Mouse (Mus musculus): ENCODE measurements around the gene Lenep. TPM values are rescaled to one million over a fixed set of nuclear protein-coding genes. Genes with fewer than 3 reads are reported as not detected.

Gene Lenep
- polyA plus RNA-seq, 1 experiment from 2014 or later, result not detected

DNA sequence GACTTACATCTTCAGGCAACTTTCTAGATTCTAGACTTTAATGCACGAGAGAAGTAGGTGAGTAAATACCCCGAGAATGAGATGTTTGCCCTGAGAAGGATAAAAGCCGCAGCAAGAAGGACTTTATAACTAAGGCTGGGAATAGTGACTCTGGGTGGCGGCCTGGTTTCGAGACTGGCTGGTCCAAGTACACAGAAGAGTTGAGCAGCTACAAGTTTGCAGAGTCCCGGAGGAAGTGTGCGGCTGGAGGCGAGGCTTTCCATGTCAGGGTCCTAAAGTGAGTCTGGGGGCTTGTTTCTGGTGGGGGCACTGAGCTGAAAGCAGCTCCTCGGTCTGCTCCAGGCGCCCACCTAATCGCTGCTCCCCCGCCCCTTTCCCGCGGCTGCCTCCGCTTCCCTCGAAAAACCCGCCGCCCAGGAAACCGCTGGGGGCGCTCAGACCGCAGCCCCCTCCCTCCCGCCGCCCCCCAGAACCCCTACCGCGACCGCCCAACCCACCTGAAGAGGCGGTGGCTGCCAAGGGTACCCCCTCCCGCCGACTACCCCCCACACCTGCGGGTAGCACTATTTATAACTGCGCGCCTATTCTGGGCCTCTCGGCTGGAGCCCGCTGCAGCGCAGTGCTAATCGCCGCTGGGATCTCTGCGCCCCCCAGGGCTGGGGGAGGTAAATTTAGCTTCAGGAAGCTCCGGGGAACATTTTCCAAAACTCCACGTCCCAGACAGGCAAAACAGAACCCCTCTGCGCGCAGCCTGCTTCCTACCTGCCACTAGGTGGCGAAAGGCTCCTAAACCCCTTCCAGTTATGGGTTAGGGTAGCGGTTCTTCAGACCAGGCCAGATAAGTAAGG, 6.6 kb downstream of the Lenep start:
- H3K9ac ChIP-seq, result peak overlapping the region; percentile 21; the same call in 1 of the 2 replicates
- H3K36me3 ChIP-seq, result no peaks in the 10 kb centered on the region
- WGBS, result under 1% methylated on average over 44 of the region's 44 CpGs
- ATAC-seq (ENCODE audit: insufficient read depth, low FRiP score, low read depth), result no peak
- H3K9me3 ChIP-seq, result no peaks in the 10 kb centered on the region
- no peaks in the 10 kb centered on the region for H3K27me3 ChIP-seq (replicated peaks)
- peak overlapping the region; percentile 64 for H3K4me3 ChIP-seq (replicated peaks)
- H3K4me2 ChIP-seq, result peak overlapping the region; percentile 95
- H3K27ac ChIP-seq, result peak overlapping the region; percentile 98; the same call in 1 of the 2 replicates
- H3K4me1 ChIP-seq, result peaks cover 15% of the 10 kb centered on the region

DNA sequence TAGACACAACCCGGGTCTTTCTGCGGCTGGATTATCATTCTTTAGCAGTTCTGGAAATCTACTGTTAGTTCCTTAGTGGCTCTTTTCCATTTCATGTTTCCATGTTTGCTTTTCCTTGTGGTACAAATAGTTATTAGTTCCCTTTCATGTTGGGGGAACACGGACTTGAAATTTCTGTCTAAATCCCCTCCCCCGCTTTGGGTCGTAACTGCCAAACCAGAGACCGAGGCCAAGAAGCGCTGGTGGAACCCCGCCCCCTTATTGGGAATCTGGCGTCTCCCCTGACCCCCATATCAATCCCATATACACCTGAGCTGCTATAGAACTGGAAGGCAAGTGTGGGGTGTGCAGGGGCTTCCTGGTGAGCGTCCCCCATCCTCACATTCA, 7.2 kb downstream of the Lenep start:
- Histone ChIP-seq H3K27ac (peak overlapping the region; percentile 98), H3K4me3 (replicated peaks) (peak overlapping the region; percentile 64), H3K4me2 (peak overlapping the region; percentile 95), H3K36me3 (no peaks in the 10 kb centered on the region), H3K9me3 (no peaks in the 10 kb centered on the region), H3K9ac (no peak overlapping the region), H3K4me1 (peaks cover 21% of the 10 kb centered on the region), H3K27me3 (replicated peaks) (no peaks in the 10 kb centered on the region)
- ATAC-seq (ENCODE audit: insufficient read depth, low FRiP score, low read depth), result no peak
- WGBS, result 4% methylated on average over 10 of the region's 10 CpGs

DNA sequence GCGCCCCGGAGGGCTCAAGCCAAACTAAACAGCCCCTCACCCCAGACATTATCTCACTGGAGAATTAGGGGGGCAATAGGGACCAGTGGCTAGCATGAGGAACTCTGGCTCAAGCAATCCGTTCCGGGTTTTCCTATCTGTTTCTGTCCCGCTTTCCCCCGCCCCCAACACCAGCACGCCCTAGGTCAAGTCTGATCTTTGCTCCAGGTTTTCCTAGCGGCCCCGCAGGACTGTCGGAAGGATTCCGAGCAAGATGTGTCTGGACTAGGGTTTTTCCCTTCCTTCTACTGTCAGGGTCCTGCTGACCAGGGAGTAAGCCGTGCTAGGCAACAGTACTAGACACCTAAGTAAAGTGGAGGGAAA, 7.7 kb downstream of the Lenep start:
- H3K4me1 ChIP-seq, result peaks cover 26% of the 10 kb centered on the region
- H3K27ac ChIP-seq, result peak overlapping the region; percentile 98
- H3K9me3 ChIP-seq, result no peaks in the 10 kb centered on the region
- peak; percentile 8; the same call in 1 of the 2 replicates for ATAC-seq (ENCODE audit: insufficient read depth, low FRiP score, low read depth)
- H3K36me3 ChIP-seq, result no peaks in the 10 kb centered on the region
- WGBS, result under 1% methylated on average over 12 of the region's 12 CpGs
- H3K4me3 ChIP-seq (replicated peaks), result peak overlapping the region; percentile 64
- H3K4me2 ChIP-seq, result peak overlapping the region; percentile 95
- no peaks in the 10 kb centered on the region for H3K27me3 ChIP-seq (replicated peaks)
- peak overlapping the region; percentile 45; the same call in 1 of the 2 replicates for H3K9ac ChIP-seq

DNA sequence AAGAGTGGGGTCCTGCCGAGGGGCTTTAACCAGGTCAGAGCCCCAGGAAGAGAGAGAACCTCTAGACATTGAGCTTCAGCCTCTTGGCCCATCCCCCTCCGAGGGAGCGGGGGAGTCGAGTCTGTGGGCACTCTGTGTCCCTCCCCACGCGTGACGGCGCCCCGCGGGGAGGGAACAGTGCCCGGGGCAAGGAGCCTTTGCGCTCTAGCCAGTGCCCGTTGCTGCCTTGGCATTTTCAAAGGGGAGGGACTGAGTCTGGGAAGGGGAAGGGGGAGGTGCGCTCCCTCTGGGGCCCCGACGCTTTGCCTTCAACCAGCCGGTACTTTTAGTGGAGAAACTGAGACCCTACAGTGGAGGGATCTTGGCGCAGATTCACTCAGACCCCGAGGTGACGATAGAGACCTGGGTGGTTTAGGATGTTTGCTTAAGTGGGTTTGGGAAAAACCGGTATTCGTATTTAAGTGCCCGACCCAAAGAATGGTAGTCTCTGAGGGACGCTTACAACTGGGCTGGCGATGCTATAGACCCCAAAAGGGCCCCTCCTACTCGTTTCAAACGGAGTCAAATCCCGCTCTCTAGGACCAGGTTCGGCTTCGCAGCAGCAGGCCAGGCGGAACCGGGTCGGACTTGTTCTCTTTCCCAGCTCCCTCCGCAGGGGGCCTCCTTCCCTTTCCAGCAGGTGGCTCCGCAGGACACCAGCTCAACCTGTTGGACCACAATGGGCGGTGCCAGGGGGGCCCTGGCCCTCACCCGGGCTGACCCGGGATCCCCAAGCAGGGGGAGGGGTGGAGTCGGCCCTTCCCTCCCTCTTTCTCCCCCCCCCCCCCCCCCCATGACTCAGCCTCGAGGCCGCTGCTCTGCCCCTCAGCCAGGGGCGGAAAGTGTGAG, 8.3 kb downstream of the Lenep start, which contains the start of gene Zbtb7b:
Gene Zbtb7b (minus strand): TSS at position 771 of the 888 bp plus-strand sequence.
- H3K4me2 ChIP-seq, result peak within 1 kb of the TSS; percentile 95
- peak; percentile 27 for ATAC-seq (ENCODE audit: insufficient read depth, low FRiP score, low read depth)
- peak within 1 kb of the TSS; percentile 98 for H3K27ac ChIP-seq
- H3K4me1 ChIP-seq, result peaks cover 32% of the 10 kb centered on the region
- H3K27me3 ChIP-seq (replicated peaks), result no peaks in the 10 kb centered on the region
- peak within 1 kb of the TSS; percentile 64 for H3K4me3 ChIP-seq (replicated peaks)
- no peaks in the 10 kb centered on the region for H3K9me3 ChIP-seq
- H3K9ac ChIP-seq, result peak within 1 kb of the TSS; percentile 45
- no peaks in the 10 kb centered on the region for H3K36me3 ChIP-seq
- WGBS, result 0% methylated on average over 39 of the region's 42 CpGs

DNA sequence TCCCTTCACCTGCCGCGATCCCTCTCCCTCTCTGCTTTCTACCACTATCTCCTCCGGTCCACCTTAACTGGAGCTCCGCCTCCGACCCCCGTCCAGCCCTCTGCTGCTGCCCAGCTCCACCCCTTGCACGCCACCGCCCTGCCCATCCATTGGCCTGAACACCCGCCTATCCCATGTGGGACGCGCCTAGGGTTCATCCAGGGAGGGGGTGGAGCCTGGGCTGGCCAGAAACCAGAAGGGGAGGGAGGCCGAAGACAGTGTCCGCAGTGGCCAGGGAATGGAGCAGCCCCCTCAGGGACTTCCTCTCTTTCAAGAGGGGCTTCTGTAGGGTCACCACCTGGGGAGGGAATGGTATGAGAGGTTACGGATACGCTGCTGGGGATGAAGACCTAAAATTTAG, 9.0 kb downstream of the Lenep start:
- Histone ChIP-seq H3K4me2 (peak overlapping the region; percentile 95), H3K27ac (peak overlapping the region; percentile 98), H3K4me3 (replicated peaks) (peak overlapping the region; percentile 64), H3K9me3 (no peaks in the 10 kb centered on the region), H3K4me1 (peaks cover 37% of the 10 kb centered on the region), H3K9ac (peak overlapping the region; percentile 45), H3K36me3 (no peaks in the 10 kb centered on the region), H3K27me3 (replicated peaks) (no peaks in the 10 kb centered on the region)
- peak; percentile 91 for ATAC-seq (ENCODE audit: insufficient read depth, low FRiP score, low read depth)
- under 1% methylated on average over 15 of the region's 15 CpGs for WGBS

DNA sequence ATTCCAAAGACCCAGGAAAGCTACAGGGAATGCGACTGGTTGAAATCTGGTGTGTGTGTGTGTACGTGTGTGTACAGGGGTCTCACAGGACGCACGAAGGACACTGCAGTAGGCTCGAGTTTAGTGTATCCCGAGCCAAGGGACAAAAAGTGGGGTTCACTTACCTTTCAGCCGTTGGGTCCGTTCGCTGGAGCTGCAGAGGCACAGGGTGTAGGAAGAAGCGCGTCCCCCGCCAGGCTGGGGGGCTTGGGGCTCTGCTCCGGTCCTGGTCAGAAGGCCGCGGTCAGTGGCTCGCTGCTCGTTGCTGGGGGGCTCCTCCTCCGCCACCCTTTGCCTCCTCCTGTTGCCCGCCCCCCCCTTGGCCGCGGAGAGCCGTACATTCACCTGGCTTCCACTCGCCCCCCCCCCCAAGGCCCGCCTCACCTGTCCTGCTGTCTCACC, 9.7 kb downstream of the Lenep start:
- peak overlapping the region; percentile 48; the same call in 1 of the 2 replicates for H3K9ac ChIP-seq
- peaks cover 45% of the 10 kb centered on the region for H3K4me1 ChIP-seq
- peak overlapping the region; percentile 64 for H3K4me3 ChIP-seq (replicated peaks)
- H3K9me3 ChIP-seq, result no peaks in the 10 kb centered on the region
- no peaks in the 10 kb centered on the region for H3K27me3 ChIP-seq (replicated peaks)
- H3K4me2 ChIP-seq, result peak overlapping the region; percentile 95
- H3K36me3 ChIP-seq, result no peaks in the 10 kb centered on the region
- H3K27ac ChIP-seq, result peak overlapping the region; percentile 98
- ATAC-seq (ENCODE audit: insufficient read depth, low FRiP score, low read depth), result no peak
- 0% methylated on average over 23 of the region's 24 CpGs for WGBS

DNA sequence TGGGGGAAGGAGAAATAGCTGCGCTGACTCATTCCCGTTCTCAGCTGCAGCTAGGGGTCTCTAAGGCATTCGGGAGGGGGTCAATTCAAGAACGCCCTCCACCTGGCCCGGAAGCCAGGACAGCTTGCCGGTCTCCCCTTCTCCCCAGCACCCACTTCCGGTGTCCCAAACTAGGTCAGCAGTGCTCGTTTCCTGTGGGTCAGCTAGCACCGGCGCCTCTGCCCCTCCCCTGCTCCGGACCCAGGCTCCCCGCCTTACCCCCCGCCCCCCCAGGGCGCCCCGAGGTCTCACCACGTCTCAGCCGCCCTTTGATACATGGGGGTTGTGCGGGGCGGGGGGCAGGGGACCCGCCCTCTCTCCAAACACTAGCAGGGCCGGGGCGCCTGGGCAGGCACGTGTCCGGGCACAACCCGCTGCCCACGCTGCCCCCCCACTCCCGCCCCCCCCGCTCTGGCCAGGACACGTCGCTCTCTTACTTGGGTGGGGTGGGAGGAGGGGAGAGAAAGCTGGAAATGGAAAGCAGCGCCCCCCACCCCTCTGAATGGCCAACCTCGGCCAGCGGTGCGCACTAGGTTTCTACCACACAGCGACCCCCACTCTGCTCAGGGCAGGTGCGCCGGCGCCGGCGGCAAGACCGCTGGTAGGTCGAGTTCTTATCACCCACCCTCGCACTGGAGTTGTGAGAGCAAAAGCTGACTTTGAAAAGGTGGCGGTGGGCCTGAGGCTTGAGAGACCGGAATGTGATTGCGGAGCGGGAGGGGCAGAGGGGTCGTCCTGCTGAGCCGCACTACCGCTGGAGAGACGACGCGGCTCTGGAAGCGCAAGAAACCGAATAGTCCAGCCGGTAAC, 10.7 kb downstream of the Lenep start:
- H3K4me1 ChIP-seq, result peaks cover 53% of the 10 kb centered on the region

DNA sequence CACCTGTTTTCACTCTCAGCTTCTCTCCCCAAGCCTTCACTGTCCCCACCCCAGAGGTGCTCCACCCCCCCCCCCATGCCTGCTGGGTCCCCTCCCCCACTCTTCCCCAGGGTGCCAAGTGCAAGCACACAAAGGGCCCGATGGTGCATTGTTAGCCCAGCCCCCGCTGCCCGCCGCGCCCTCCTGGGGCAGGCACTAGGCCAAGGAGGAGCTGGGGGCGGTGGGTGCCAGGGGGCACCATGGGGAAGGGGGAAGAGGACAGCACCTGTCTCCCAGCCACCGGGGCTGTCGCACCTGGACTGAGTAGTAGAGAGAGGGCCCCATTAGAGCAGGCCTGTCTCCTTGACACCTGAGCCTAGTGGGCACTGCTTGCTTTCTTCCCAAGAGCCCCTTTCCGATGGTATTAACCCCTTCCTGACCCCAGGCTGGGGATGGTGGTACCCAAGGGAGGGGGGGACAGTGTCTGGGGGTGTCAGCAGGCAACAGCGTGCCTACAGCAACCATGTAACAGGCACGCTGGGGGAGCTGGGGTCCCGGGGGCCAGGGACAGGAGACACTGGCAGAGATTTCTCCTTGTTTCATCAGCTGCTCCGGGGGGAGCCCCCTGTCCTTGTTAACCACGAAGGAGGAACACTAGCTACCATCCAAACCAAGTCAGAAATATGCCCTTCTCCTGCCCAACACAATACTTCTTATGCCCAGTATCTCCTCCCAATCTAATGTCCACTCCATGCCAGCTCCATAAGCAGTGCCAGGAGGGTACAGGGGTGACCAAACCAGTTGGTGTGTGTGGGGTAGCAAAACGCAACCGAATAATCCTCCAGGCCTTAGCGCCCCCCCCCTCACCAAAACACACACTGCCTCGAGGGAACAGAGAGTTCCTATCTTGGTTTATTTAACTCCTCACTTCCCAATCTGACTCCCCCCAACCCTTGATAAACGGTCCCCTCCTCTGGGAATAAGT, 11.6 kb downstream of the Lenep start:
- H3K9me3 ChIP-seq, result no peaks in the 10 kb centered on the region
- peak overlapping the region; percentile 64 for H3K4me3 ChIP-seq (replicated peaks)
- peak overlapping the region; percentile 98 for H3K27ac ChIP-seq
- no peak for ATAC-seq (ENCODE audit: insufficient read depth, low FRiP score, low read depth)
- H3K4me1 ChIP-seq, result peaks cover 52% of the 10 kb centered on the region
- 16% methylated on average over 19 of the region's 19 CpGs for WGBS
- H3K4me2 ChIP-seq, result peak overlapping the region; percentile 95
- no peaks in the 10 kb centered on the region for H3K36me3 ChIP-seq
- H3K27me3 ChIP-seq (replicated peaks), result no peaks in the 10 kb centered on the region
- H3K9ac ChIP-seq, result peak overlapping the region; percentile 48; the same call in 1 of the 2 replicates

More for the DNA sequence above, 10.7 kb downstream of the Lenep start:
- H3K27me3 ChIP-seq (replicated peaks), result no peaks in the 10 kb centered on the region
- peak overlapping the region; percentile 48 for H3K9ac ChIP-seq
- H3K4me3 ChIP-seq (replicated peaks), result peak overlapping the region; percentile 64
- H3K4me2 ChIP-seq, result peak overlapping the region; percentile 95
- WGBS, result under 1% methylated on average over 55 of the region's 56 CpGs
- H3K9me3 ChIP-seq, result no peaks in the 10 kb centered on the region
- peak; percentile 3; the same call in 1 of the 2 replicates for ATAC-seq (ENCODE audit: insufficient read depth, low FRiP score, low read depth)
- H3K27ac ChIP-seq, result peak overlapping the region; percentile 98
- no peaks in the 10 kb centered on the region for H3K36me3 ChIP-seq

DNA sequence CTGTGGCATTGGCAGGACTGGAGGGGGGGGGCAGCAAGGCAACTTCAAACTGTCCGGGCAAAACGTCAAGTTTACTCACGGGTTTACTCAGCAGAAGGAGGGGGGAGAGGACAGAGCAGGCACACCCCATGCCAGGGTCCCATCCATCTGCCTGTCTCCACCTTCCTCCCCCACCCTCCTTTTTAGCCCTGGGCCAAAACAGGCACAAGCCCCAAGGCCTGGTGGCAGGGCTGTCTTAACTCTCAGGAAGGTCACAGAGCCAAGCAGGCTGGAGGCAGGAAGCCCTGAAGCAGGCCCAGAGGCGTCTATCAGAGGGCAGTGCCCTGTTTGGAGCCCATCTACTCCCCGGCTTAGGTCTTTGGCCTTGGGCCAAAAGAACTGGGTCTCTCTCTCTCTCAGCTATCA, 12.5 kb downstream of the Lenep start:
- peak overlapping the region; percentile 95 for H3K4me2 ChIP-seq
- no peaks in the 10 kb centered on the region for H3K9me3 ChIP-seq
- peaks cover 54% of the 10 kb centered on the region for H3K4me1 ChIP-seq
- peak overlapping the region; percentile 98 for H3K27ac ChIP-seq
- ATAC-seq (ENCODE audit: insufficient read depth, low FRiP score, low read depth), result no peak
- H3K9ac ChIP-seq, result no peak overlapping the region
- peak overlapping the region; percentile 64 for H3K4me3 ChIP-seq (replicated peaks)
- H3K27me3 ChIP-seq (replicated peaks), result no peaks in the 10 kb centered on the region
- no peaks in the 10 kb centered on the region for H3K36me3 ChIP-seq
- WGBS, result 37% methylated on average over 5 of the region's 5 CpGs
